Mouse (Mus musculus) heart, embryonic 16.5 days (tissue): ENCODE measurements around the gene Thada. TPM values are rescaled to one million over a fixed set of nuclear protein-coding genes. Genes with fewer than 3 reads are reported as not detected.
A peak's percentile ranks its signal among the peaks of the same experiment; 100 is the strongest.

Source experiments
- ATAC-seq: fragments of 200-750 bp; cut with Nextera tagmentation; replicated peaks from 2 replicates; pipeline ENCODE4 v1.8.0; 2017; ENCODE audit warnings: moderate number of reproducible peaks; ENCODE audit not compliant: insufficient read depth, low FRiP score; ENCODE audit errors: extremely low read depth
- H3K27ac ChIP-seq: fragments of 300-500 bp; sonication (generic); 2 replicates; pipeline ENCODE4 v1.5.1; 2014; ENCODE audit warnings: mild to moderate bottlenecking, low read length, control low read depth, moderate library complexity
- H3K27me3 ChIP-seq: fragments of 300-500 bp; sonication (generic); 2 replicates; pipeline ENCODE4 v1.6.1; 2014; ENCODE audit warnings: low read length, mixed read lengths; ENCODE audit not compliant: control insufficient read depth, insufficient read depth
- H3K36me3 ChIP-seq: fragments of 300-500 bp; sonication (generic); 2 replicates; pipeline ENCODE4 v1.6.1; 2014; ENCODE audit not compliant: control insufficient read depth, insufficient read depth
- H3K4me1 ChIP-seq: fragments of 300-500 bp; sonication (generic); 2 replicates; pipeline ENCODE4 v1.6.1; 2014; ENCODE audit warnings: low read length, mixed read lengths; ENCODE audit not compliant: control insufficient read depth, insufficient read depth
- H3K4me2 ChIP-seq: fragments of 300-500 bp; sonication (generic); 2 replicates; pipeline ENCODE4 v1.6.1; 2014; ENCODE audit warnings: low read depth, mild to moderate bottlenecking, control low read depth, low read length
- H3K4me3 ChIP-seq: fragments of 300-500 bp; sonication (generic); 2 replicates; pipeline ENCODE4 v1.5.1; 2014; ENCODE audit warnings: mild to moderate bottlenecking, control low read depth, low read length
- H3K9ac ChIP-seq: fragments of 300-500 bp; sonication (generic); 2 replicates; pipeline ENCODE4 v1.6.1; 2014; ENCODE audit warnings: low read length, control low read depth
- H3K9me3 ChIP-seq: fragments of 300-500 bp; sonication (generic); replicated peaks from 2 replicates; pipeline ENCODE4 v1.6.1; 2016; ENCODE audit warnings: low read length; ENCODE audit not compliant: control insufficient read depth
- WGBS: fragments of 180-500 bp; shearing (Covaris S2); extraction: QIAGEN DNeasy Blood & Tissue Kit; methylation state at CpG from one replicate; pipeline ENCODE4 v1.1.7; 2014; 5-methylcytosine and 5-hydroxymethylcytosine counted together
- polyA plus RNA-seq: library from polyadenylated mRNA; unstranded; fragments of >200 nt; fragmentation: Nextera tagmentation; extraction: Ambion mirVana; gene quantifications from 2 replicates; pipeline ENCODE4 v1.2.1, GENCODE M21; 2015

Thada gene
- polyA plus RNA-seq, 1 experiment from 2014 or later = 4.8 TPM

- H3K36me3 ChIP-seq = no peaks in the 10 kb centered on the region; the same call in 1 of the 2 replicates
- 34% methylated on average over 4 of the region's 4 CpGs for WGBS
- H3K4me2 ChIP-seq = no peak overlapping the region
- H3K27me3 ChIP-seq = no peaks in the 10 kb centered on the region
- H3K9ac ChIP-seq = no peak overlapping the region
- no peaks in the 10 kb centered on the region for H3K9me3 ChIP-seq
- H3K4me3 ChIP-seq = no peak overlapping the region
- H3K27ac ChIP-seq = 0 out of 2 replicates have a peak overlapping the region, but pooled peaks have one; percentile 1
- H3K4me1 ChIP-seq = peaks cover 26% of the 10 kb centered on the region
- ATAC-seq = no peak
Measured at GRCm38 (mm10) chr17:84195003-84195395, 271.0 kb downstream of the Thada start.

- ATAC-seq = no peak
- Histone ChIP-seq H3K36me3 (no peaks in the 10 kb centered on the region; the same call in 1 of the 2 replicates), H3K27me3 (no peaks in the 10 kb centered on the region), H3K9me3 (no peaks in the 10 kb centered on the region), H3K4me1 (peaks cover 27% of the 10 kb centered on the region), H3K27ac (0 out of 2 replicates have a peak overlapping the region, but pooled peaks have one; percentile 1), H3K4me2 (no peak overlapping the region), H3K4me3 (no peak overlapping the region), H3K9ac (no peak overlapping the region)
- 58% methylated on average over 4 of the region's 4 CpGs for WGBS
Measured at GRCm38 (mm10) chr17:84194282-84195002, 271.6 kb downstream of the Thada start.

- ATAC-seq = no peak
- no peaks in the 10 kb centered on the region for H3K9me3 ChIP-seq
- WGBS = 78% methylated on average over 9 of the region's 9 CpGs
- H3K9ac ChIP-seq = no peak overlapping the region
- H3K27me3 ChIP-seq = no peaks in the 10 kb centered on the region
- peaks cover 36% of the 10 kb centered on the region for H3K4me1 ChIP-seq
- H3K27ac ChIP-seq = no peak overlapping the region
- H3K4me2 ChIP-seq = no peak overlapping the region
- no peaks in the 10 kb centered on the region; the same call in 1 of the 2 replicates for H3K36me3 ChIP-seq
- H3K4me3 ChIP-seq = no peak overlapping the region
Measured at GRCm38 (mm10) chr17:84193411-84193810, 272.6 kb downstream of the Thada start.

DNA sequence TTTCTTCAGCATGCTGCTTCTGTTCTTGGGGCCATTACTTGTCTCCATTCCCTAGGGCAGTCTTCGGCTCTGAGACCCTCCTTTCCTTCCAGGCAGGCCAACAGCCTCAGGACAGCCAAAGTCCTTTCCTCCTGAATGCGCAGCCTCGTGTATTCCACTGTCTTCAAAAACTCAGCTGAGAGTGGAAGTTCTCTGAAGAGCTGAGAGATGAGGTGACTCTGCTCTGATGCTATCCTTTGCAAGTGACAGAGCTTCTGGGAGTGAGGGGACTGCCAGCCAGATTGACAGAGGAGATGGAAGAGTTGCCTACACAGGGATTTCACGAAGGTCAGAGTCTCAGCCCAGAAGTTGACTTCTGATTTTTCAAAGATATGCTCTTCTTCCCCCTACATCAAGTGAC is 274.1 kb downstream of the Thada start:
- 64% methylated on average over 4 of the region's 4 CpGs for WGBS
- Histone ChIP-seq H3K9me3 (no peaks in the 10 kb centered on the region), H3K27me3 (no peaks in the 10 kb centered on the region), H3K4me2 (peak overlapping the region; percentile 2; the same call in 1 of the 2 replicates), H3K9ac (peak overlapping the region; percentile 45), H3K4me1 (peaks cover 36% of the 10 kb centered on the region), H3K27ac (peak overlapping the region; percentile 75), H3K4me3 (no peak overlapping the region), H3K36me3 (no peaks in the 10 kb centered on the region; the same call in 1 of the 2 replicates)
- ATAC-seq = no peak

GRCm38 (mm10) chr17:84190885-84191284 is 275.1 kb downstream of the Thada start:
- Histone ChIP-seq H3K4me1 (peaks cover 36% of the 10 kb centered on the region), H3K36me3 (no peaks in the 10 kb centered on the region; the same call in 1 of the 2 replicates), H3K4me3 (no peak overlapping the region), H3K9ac (no peak overlapping the region), H3K4me2 (no peak overlapping the region), H3K27me3 (no peaks in the 10 kb centered on the region), H3K27ac (no peak overlapping the region), H3K9me3 (no peaks in the 10 kb centered on the region)
- no peak for ATAC-seq
- 26% methylated on average over 8 of the region's 8 CpGs for WGBS

- Histone ChIP-seq H3K27me3 (no peaks in the 10 kb centered on the region), H3K36me3 (no peaks in the 10 kb centered on the region; the same call in 1 of the 2 replicates), H3K4me2 (peak overlapping the region; percentile 99), H3K4me3 (peak overlapping the region; percentile 85; the same call in 1 of the 2 replicates), H3K4me1 (peaks cover 27% of the 10 kb centered on the region), H3K27ac (peak overlapping the region; percentile 99), H3K9ac (peak overlapping the region; percentile 88), H3K9me3 (no peaks in the 10 kb centered on the region)
- no peak for ATAC-seq
- WGBS = 73% methylated on average over 5 of the region's 5 CpGs
Measured at GRCm38 (mm10) chr17:84189127-84189854, 276.7 kb downstream of the Thada start.

GRCm38 (mm10) chr17:84188374-84188961 is 277.5 kb downstream of the Thada start:
- H3K4me2 ChIP-seq = peak overlapping the region; percentile 99
- H3K27me3 ChIP-seq = no peaks in the 10 kb centered on the region
- H3K36me3 ChIP-seq = no peaks in the 10 kb centered on the region; the same call in 1 of the 2 replicates
- peak overlapping the region; percentile 88 for H3K9ac ChIP-seq
- ATAC-seq = peak; percentile 83
- no peaks in the 10 kb centered on the region for H3K9me3 ChIP-seq
- peak overlapping the region; percentile 85 for H3K4me3 ChIP-seq
- peaks cover 25% of the 10 kb centered on the region for H3K4me1 ChIP-seq
- H3K27ac ChIP-seq = peak overlapping the region; percentile 99
- WGBS = under 1% methylated on average over 38 of the region's 38 CpGs

GRCm38 (mm10) chr17:84187727-84188373 is 278.2 kb downstream of the Thada start, which contains the start of gene Zfp36l2:
Zfp36l2 (minus strand) TSS chr17:84187947.
- Histone ChIP-seq H3K4me1 (peaks cover 31% of the 10 kb centered on the region), H3K4me3 (peak within 1 kb of the TSS; percentile 85), H3K36me3 (no peaks in the 10 kb centered on the region; the same call in 1 of the 2 replicates), H3K27ac (peak within 1 kb of the TSS; percentile 99), H3K4me2 (peak within 1 kb of the TSS; percentile 99), H3K9ac (peak within 1 kb of the TSS; percentile 90), H3K27me3 (no peaks in the 10 kb centered on the region), H3K9me3 (no peaks in the 10 kb centered on the region)
- under 1% methylated on average over 58 of the region's 76 CpGs for WGBS
- peak; percentile 86 for ATAC-seq
